Mouse (Mus musculus) lung, postnatal 0 days (tissue): ENCODE data around the gene Oas1d.
A peak's percentile ranks its signal among the peaks of the same experiment; 100 is the strongest.

Source experiments
- CTCF ChIP-seq: IDR thresholded peaks from 2 replicates; pipeline ENCODE4 v1.5.1; 2016; ENCODE audit warnings: antibody characterized with exemption, mild to moderate bottlenecking
- EP300 ChIP-seq: IDR thresholded peaks from 2 replicates; pipeline ENCODE4 v1.6.1; 2016; ENCODE audit warnings: antibody characterized with exemption, mild to moderate bottlenecking, control low read depth

DNA sequence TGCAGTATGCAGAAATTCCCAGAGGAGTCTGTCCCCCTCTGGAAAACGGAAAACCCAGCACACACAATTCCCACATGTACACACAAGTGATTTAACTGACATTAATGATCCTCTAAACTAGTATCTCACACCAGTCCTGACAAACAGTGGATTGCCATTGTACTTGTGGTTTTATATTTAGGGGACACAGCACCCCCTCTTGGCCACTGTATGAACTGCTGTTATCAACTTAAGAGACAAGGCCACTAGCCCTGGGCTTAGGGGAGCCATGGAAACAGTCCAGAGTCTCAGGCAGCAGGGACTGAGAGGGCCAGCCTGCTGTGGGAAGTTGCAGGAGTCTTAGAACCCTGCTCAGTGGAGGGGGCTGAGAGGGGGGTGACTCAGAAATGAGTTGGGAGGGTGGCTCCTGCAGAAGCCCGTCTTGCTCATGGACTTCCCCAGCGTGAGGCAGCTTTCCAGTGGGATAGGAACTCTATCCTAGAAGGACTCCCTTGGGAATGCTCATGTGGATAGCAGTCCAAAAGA is 48.9 kb upstream of the Oas1d start:
- TF ChIP-seq CTCF (peak; percentile 48), EP300 (no peak)
